Mouse (Mus musculus) cerebellum, adult 8-10 months (tissue): ENCODE results near the gene Rab9b.

Experiments used
- DNase-seq: peaks from one replicate; pipeline ENCODE4 v3.0.0; 2022

Gene Rab9b

DNA sequence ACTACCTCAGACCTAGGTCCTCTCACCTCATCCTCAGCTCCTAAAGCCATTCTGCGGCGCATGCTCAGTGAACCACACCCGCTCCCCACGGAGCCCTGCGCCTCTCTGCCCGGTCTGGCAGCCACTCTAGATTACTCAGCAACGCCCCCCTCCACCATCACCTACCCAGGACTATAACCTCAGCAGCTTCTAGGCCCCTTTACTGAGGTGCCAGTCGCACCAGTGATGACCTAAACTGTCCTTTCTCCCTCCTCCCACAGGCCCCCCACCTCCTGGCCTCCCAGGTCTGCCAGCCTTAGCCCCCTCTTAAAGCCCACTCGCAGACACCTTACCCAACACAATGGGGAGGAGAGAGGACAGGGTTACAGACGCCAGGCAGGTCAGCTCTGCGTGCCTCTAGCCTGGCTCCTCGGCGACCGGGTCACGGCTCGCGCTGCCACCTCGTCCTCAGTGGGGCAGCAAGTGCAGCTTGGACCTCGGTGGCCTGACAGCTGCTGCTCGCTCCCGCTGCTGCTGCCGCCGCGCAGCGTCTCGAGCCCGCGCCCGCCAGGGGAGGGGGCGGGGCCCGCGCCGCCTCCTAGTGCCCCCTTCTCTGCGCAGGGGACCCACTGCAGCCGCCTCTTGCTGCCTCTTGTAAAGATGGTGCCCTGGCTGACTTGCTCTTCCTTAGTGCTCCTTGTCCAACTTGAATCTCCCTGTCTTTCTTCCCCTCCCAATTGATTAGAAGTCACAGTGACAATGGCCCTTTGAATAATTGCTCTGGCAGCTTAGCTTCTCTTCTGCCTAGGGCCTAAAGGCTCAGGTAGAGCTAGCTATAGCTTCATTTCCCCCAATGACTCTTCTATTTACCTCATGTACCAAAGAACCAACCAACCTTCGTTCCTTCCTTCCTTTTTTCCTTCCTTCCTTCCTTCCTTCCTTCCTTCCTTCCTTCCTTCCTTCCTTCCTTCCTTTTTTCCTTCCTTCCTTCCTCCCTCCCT is at the start of gene Rab9b:
TSS of gene Rab9b (minus strand) at position 695 of the 980 bp plus-strand sequence.
- DNase-seq = peak; percentile 56

GRCm38 (mm10) chrX:136904369-136904768 is 35.8 kb upstream of the Rab9b start:
- no peak for DNase-seq

GRCm38 (mm10) chrX:136895757-136896156 is 27.2 kb upstream of the Rab9b start:
- DNase-seq = no peak

- DNase-seq = no peak
Observed at GRCm38 (mm10) chrX:136850300-136850699, 18.3 kb downstream of the Rab9b start.

DNA sequence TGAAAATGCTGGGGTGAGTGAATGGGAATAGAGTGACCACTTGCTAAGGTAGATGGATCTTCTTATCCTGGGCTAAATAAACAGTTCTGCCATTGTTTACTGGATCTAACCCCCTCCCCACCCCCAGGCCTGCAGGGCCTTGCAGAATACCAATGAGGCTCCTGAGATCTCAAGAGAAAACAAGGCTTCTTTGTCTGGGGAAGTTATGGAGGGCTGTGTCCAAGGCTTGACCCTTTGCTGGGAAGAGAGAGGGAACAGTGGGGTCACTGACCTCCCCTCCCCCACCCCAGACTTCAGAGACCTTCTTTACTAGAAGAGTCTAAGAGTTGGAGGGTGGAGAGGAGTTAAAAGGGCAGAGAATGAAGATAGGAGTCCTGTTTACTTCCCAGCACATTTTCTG is 39.9 kb downstream of the Rab9b start:
- no peak for DNase-seq

GRCm38 (mm10) chrX:136825016-136825415 is 43.5 kb downstream of the Rab9b start:
- DNase-seq = no peak

DNA sequence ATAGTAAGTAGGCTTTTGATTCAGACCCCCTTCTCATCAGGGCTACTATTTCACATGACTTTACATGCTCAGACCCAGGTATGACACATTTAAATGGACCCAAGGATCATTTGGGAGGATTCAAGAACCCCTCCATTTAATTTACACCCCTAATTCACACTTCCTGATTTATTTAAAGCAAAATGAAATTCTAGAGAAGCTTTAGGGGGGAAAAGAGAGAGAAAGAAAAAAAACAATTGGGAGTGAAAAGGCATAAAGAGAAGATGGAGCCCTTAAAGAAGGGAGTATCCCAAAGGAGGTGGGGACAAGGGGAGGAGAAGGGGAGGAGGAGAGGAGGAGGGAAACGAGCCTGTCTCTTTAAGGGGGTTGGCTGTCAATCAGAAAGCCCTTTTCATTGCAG is 46.2 kb downstream of the Rab9b start, which contains the start of gene Plp1:
TSS of gene Plp1 (plus strand) at position 301 of the 400 bp plus-strand sequence.
- no peak for DNase-seq

GRCm38 (mm10) chrX:136820250-136820649 is 48.3 kb downstream of the Rab9b start:
- DNase-seq = peak; percentile 54

GRCm38 (mm10) chrX:136819752-136820151 is 48.8 kb downstream of the Rab9b start:
- DNase-seq = no peak
